Mouse (Mus musculus) WW6 (cell line): ENCODE measurements around the gene Gm20388.
A peak's percentile ranks its signal among the peaks of the same experiment; 100 is the strongest.
"Not testable (repeated sequence)": the region's sequence is repeated elsewhere in the genome, so short reads cannot be mapped to it uniquely, and the experiment has no call there.

Source experiments
- DNase-seq: peaks from one replicate; pipeline ENCODE4 v3.0.0-alpha.2; 2013; ENCODE audit warnings: low read depth, low spot score

The Gm20388 gene

GRCm38 (mm10) chr8:124021237-124022227, 4110.9 kb downstream of the Gm20388 start, which contains the start of the genes Taf5l and Urb2:
Gene Taf5l, minus strand, starts transcription at chr8:124021397.
Gene Urb2, plus strand, starts transcription at chr8:124021508.
- DNase-seq, result peak; percentile 86

GRCm38 (mm10) chr8:124026265-124026664, 4115.6 kb downstream of the Gm20388 start:
- DNase-seq, result not testable (repeated sequence)

GRCm38 (mm10) chr8:124027831-124028230, 4117.2 kb downstream of the Gm20388 start:
- no peak for DNase-seq

GRCm38 (mm10) chr8:124033400-124033799, 4122.8 kb downstream of the Gm20388 start:
- DNase-seq, result no peak

GRCm38 (mm10) chr8:124038121-124038520, 4127.5 kb downstream of the Gm20388 start:
- no peak for DNase-seq

- no peak for DNase-seq
Measured at GRCm38 (mm10) chr8:124039351-124039750, 4128.7 kb downstream of the Gm20388 start.

GRCm38 (mm10) chr8:124042201-124042600, 4131.6 kb downstream of the Gm20388 start:
- DNase-seq, result no peak

- no peak for DNase-seq
Measured at GRCm38 (mm10) chr8:124044421-124044820, 4133.8 kb downstream of the Gm20388 start.

- no peak for DNase-seq
Measured at GRCm38 (mm10) chr8:124044931-124045330, 4134.3 kb downstream of the Gm20388 start.

GRCm38 (mm10) chr8:124045856-124046255, 4135.2 kb downstream of the Gm20388 start:
- DNase-seq, result no peak

GRCm38 (mm10) chr8:124052110-124052509, 4141.5 kb downstream of the Gm20388 start:
- peak; percentile 54 for DNase-seq

- no peak for DNase-seq
Measured at GRCm38 (mm10) chr8:124052568-124052967, 4141.9 kb downstream of the Gm20388 start.

- no peak for DNase-seq
Measured at GRCm38 (mm10) chr8:124056832-124057655, 4146.4 kb downstream of the Gm20388 start.

- no peak for DNase-seq
Measured at GRCm38 (mm10) chr8:124066325-124067058, 4155.9 kb downstream of the Gm20388 start.

- DNase-seq, result no peak
Measured at GRCm38 (mm10) chr8:124067059-124067750, 4156.6 kb downstream of the Gm20388 start.

GRCm38 (mm10) chr8:124070363-124071324, 4160.0 kb downstream of the Gm20388 start:
- DNase-seq, result no peak

GRCm38 (mm10) chr8:124075977-124076376, 4165.3 kb downstream of the Gm20388 start:
- no peak for DNase-seq

GRCm38 (mm10) chr8:124076416-124076815, 4165.8 kb downstream of the Gm20388 start:
- no peak for DNase-seq

GRCm38 (mm10) chr8:124077377-124077776, 4166.7 kb downstream of the Gm20388 start:
- DNase-seq, result no peak

- DNase-seq, result no peak
Measured at GRCm38 (mm10) chr8:124077998-124078397, 4167.4 kb downstream of the Gm20388 start.
